Mouse (Mus musculus) megakaryocyte, embryonic 14.5 days (primary cell): ENCODE data around the gene Gm10762.

Source experiments
- FLI1 ChIP-seq: IDR thresholded peaks from 2 replicates; pipeline ENCODE4 v1.6.1; 2012; ENCODE audit warnings: low read length, inconsistent platforms, mixed read lengths
- GATA1 ChIP-seq: IDR thresholded peaks from 3 replicates; pipeline ENCODE4 v1.6.1; 2012; ENCODE audit warnings: mixed read lengths, low read length, inconsistent platforms, borderline replicate concordance

DNA sequence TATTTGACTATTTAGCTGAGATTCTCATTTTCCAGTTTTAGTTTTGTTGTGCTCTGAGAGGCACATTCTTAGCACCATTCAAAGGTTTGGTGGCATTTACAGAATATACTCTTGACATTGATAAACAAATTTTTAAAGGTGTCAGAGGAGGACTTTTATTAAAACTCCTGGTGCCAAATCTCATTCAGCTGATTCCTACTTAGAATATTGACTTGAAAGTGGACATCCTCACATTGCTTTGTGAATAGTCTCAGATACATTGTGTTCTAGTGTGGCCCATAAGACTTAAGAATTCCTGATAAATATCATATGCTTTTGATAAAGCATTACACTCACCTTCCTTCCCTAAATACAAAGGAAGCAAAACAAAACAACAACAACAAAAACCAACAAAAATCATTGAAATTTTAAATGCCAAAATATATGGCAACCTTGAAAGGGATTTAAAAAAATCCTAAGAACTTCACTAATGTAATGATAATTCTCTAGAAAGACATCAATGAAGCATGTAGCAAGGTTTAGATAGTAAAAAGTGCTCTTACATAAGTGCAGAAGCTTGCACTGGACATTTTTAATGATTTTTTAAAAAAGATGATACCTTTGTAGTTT, 1.1 kb upstream of the Gm10762 start:
- TF ChIP-seq GATA1 (no peak), FLI1 (no peak)
